Mouse (Mus musculus) ES-Bruce4 (cell line): ENCODE results near the gene Helt. TPM values are rescaled to one million over a fixed set of nuclear protein-coding genes. Genes with fewer than 3 reads are reported as not detected.
"Not testable (repeated sequence)": the region's sequence is repeated elsewhere in the genome, so short reads cannot be mapped to it uniquely, and the experiment has no call there.

Experiments
- H3K27ac ChIP-seq: 2 replicates; pipeline ENCODE4 v1.5.1; 2012; ENCODE audit warnings: low read length, inconsistent platforms; ENCODE audit not compliant: insufficient read depth
- H3K27me3 ChIP-seq: 2 replicates; pipeline ENCODE4 v1.6.1; 2012; ENCODE audit warnings: mild to moderate bottlenecking, low read length, inconsistent platforms; ENCODE audit not compliant: control insufficient read depth, poor library complexity, insufficient read depth, severe bottlenecking
- H3K36me3 ChIP-seq: 2 replicates; pipeline ENCODE4 v1.6.1; 2012; ENCODE audit warnings: inconsistent platforms, mild to moderate bottlenecking, low read length, moderate library complexity; ENCODE audit not compliant: control insufficient read depth, poor library complexity, insufficient read depth, severe bottlenecking
- H3K4me1 ChIP-seq: one replicate; pipeline ENCODE4 v1.8.1; 2011; ENCODE audit warnings: low read length; ENCODE audit not compliant: control insufficient read depth, insufficient read depth
- H3K4me3 ChIP-seq: 2 replicates; pipeline ENCODE4 v1.5.1; 2011; ENCODE audit warnings: low read depth, mild to moderate bottlenecking, low read length
- H3K9ac ChIP-seq: 2 replicates; pipeline ENCODE4 v1.6.1; 2012; ENCODE audit warnings: low read depth, mild to moderate bottlenecking, inconsistent platforms; ENCODE audit not compliant: poor library complexity, severe bottlenecking
- H3K9me3 ChIP-seq: replicated peaks from 2 replicates; pipeline ENCODE4 v1.6.1; 2012; ENCODE audit warnings: mild to moderate bottlenecking, low read length, inconsistent platforms; ENCODE audit not compliant: control insufficient read depth, poor library complexity, insufficient read depth, severe bottlenecking
- CTCF ChIP-seq: IDR thresholded peaks from one replicate; pipeline ENCODE4 v1.8.1; 2011; ENCODE audit warnings: low read depth, low read length
- EP300 ChIP-seq: IDR thresholded peaks from 2 replicates; pipeline ENCODE4 v1.6.1; 2011; ENCODE audit warnings: low read depth, low read length; ENCODE audit not compliant: insufficient read depth
- POLR2A ChIP-seq: IDR thresholded peaks from one replicate; pipeline ENCODE4 v1.8.1; 2011; ENCODE audit warnings: low read length; ENCODE audit not compliant: insufficient read depth
- polyA plus RNA-seq: library from polyadenylated mRNA; stranded (reverse); fragments of >200 nt; gene quantifications from 2 replicates; pipeline ENCODE4 v1.2.4, GENCODE M21; 2011; ENCODE audit warnings: low read depth; ENCODE audit not compliant: missing spikeins, insufficient read depth, insufficient read length

The Helt gene
- polyA plus RNA-seq, 1 experiment = not detected

GRCm38 (mm10) chr8:46288021-46288420 lies 6.5 kb downstream of the Helt start:
- no peak overlapping the region for H3K9ac ChIP-seq
- no peak for TF ChIP-seq CTCF
- no peak for TF ChIP-seq EP300
- no peak for TF ChIP-seq POLR2A
- H3K4me1 ChIP-seq = no peaks in the 10 kb centered on the region
- no peak overlapping the region for H3K27ac ChIP-seq
- H3K4me3 ChIP-seq = no peak overlapping the region
- peaks cover 5% of the 10 kb centered on the region; the same call in 1 of the 2 replicates for H3K27me3 ChIP-seq
- H3K9me3 ChIP-seq = no peaks in the 10 kb centered on the region
- H3K36me3 ChIP-seq = no peaks in the 10 kb centered on the region

- Histone ChIP-seq H3K36me3 (no peaks in the 10 kb centered on the region), H3K9ac (no peak overlapping the region), H3K4me1 (no peaks in the 10 kb centered on the region), H3K4me3 (no peak overlapping the region), H3K27me3 (peaks cover 1% of the 10 kb centered on the region; the same call in 1 of the 2 replicates), H3K27ac (no peak overlapping the region), H3K9me3 (no peaks in the 10 kb centered on the region)
- TF ChIP-seq CTCF (no peak), POLR2A (no peak), EP300 (no peak)
Measured at GRCm38 (mm10) chr8:46285980-46286379, 8.5 kb downstream of the Helt start.

- Histone ChIP-seq H3K27ac (no peak overlapping the region), H3K27me3 (no peaks in the 10 kb centered on the region; the same call in none of the 2 replicates), H3K4me1 (no peaks in the 10 kb centered on the region), H3K9me3 (no peaks in the 10 kb centered on the region), H3K36me3 (no peaks in the 10 kb centered on the region), H3K4me3 (no peak overlapping the region), H3K9ac (no peak overlapping the region)
- no peak for TF ChIP-seq EP300
- TF ChIP-seq POLR2A = no peak
- peak; percentile 79 for TF ChIP-seq CTCF
Measured at GRCm38 (mm10) chr8:46281536-46281935, 12.9 kb downstream of the Helt start.

- no peaks in the 10 kb centered on the region; the same call in none of the 2 replicates for H3K27me3 ChIP-seq
- TF ChIP-seq POLR2A = no peak
- no peak for TF ChIP-seq EP300
- TF ChIP-seq CTCF = no peak
Measured at GRCm38 (mm10) chr8:46276939-46277338, 17.5 kb downstream of the Helt start.

GRCm38 (mm10) chr8:46270741-46271140 lies 23.7 kb downstream of the Helt start:
- Histone ChIP-seq H3K4me1 (no peaks in the 10 kb centered on the region), H3K9ac (no peak overlapping the region), H3K9me3 (no peaks in the 10 kb centered on the region), H3K27me3 (no peaks in the 10 kb centered on the region), H3K27ac (no peak overlapping the region), H3K4me3 (no peak overlapping the region), H3K36me3 (no peaks in the 10 kb centered on the region)
- no peak for TF ChIP-seq POLR2A

More at GRCm38 (mm10) chr8:46276939-46277338, 17.5 kb downstream of the Helt start:
- H3K4me1 ChIP-seq = no peaks in the 10 kb centered on the region
- H3K4me3 ChIP-seq = no peak overlapping the region
- no peaks in the 10 kb centered on the region for H3K9me3 ChIP-seq
- no peaks in the 10 kb centered on the region for H3K36me3 ChIP-seq
- no peak overlapping the region for H3K27ac ChIP-seq
- H3K9ac ChIP-seq = no peak overlapping the region

- no peak overlapping the region for H3K9ac ChIP-seq
- no peaks in the 10 kb centered on the region for H3K27me3 ChIP-seq
- no peaks in the 10 kb centered on the region for H3K4me1 ChIP-seq
- TF ChIP-seq POLR2A (no peak), EP300 (no peak), CTCF (no peak)
- peaks cover 3% of the 10 kb centered on the region; the same call in 1 of the 2 replicates for H3K9me3 ChIP-seq
- H3K4me3 ChIP-seq = no peak overlapping the region
- no peak overlapping the region for H3K27ac ChIP-seq
- H3K36me3 ChIP-seq = no peaks in the 10 kb centered on the region
Measured at GRCm38 (mm10) chr8:46270147-46270546, 24.3 kb downstream of the Helt start.

GRCm38 (mm10) chr8:46266801-46267200 lies 27.7 kb downstream of the Helt start:
- Histone ChIP-seq H3K27ac (no peak overlapping the region), H3K27me3 (no peaks in the 10 kb centered on the region), H3K36me3 (no peaks in the 10 kb centered on the region), H3K4me3 (no peak overlapping the region), H3K4me1 (no peaks in the 10 kb centered on the region), H3K9me3 (peaks cover 3% of the 10 kb centered on the region; the same call in 1 of the 2 replicates), H3K9ac (no peak overlapping the region)
- TF ChIP-seq POLR2A (no peak), EP300 (no peak), CTCF (no peak)

GRCm38 (mm10) chr8:46264206-46264605 lies 30.3 kb downstream of the Helt start:
- not testable (repeated sequence) for H3K9me3 ChIP-seq, H3K4me1 ChIP-seq, H3K27ac ChIP-seq, H3K4me3 ChIP-seq, H3K36me3 ChIP-seq, H3K27me3 ChIP-seq, H3K9ac ChIP-seq
